In genomic region chr6:89399564-89399963, GRCm38 (mm10) we compare ENCODE assay signal across 27 mouse cellular contexts.
"Had no signal": no experiment of that assay in that cellular context is flagged by ENCODE, and none has a peak within 500 bp of the region (broad histone marks: within the 10 kb centered on the region; RNA-seq: fewer than 3 reads in every experiment).

No protein-coding gene starts in this region.

- H3K36me3 ChIP-seq: embryonic facial prominence, embryonic 10.5 days; embryonic facial prominence, embryonic 12.5 days; embryonic facial prominence, embryonic 13.5 days; embryonic facial prominence, embryonic 15.5 days; forebrain, embryonic 10.5 days; forebrain, embryonic 12.5 days; forebrain, embryonic 15.5 days had no signal

- H3K4me1 ChIP-seq: embryonic facial prominence, embryonic 10.5 days; embryonic facial prominence, embryonic 12.5 days; embryonic facial prominence, embryonic 13.5 days; embryonic facial prominence, embryonic 15.5 days had no signal

- H3K27ac ChIP-seq: embryonic facial prominence, embryonic 10.5 days; embryonic facial prominence, embryonic 12.5 days; embryonic facial prominence, embryonic 13.5 days; embryonic facial prominence, embryonic 15.5 days; forebrain, embryonic 10.5 days; forebrain, embryonic 12.5 days; forebrain, embryonic 13.5 days; forebrain, embryonic 15.5 days; gastrocnemius, adult 2 months; heart, adult 2 months had no signal

- ATAC-seq: forebrain, embryonic 13.5 days; forebrain, embryonic 14.5 days; forebrain, embryonic 15.5 days; forebrain, embryonic 16.5 days; forebrain, postnatal 0 days had no signal

- DNase-seq: cerebellum, adult 2 months; cerebellum, adult 8-10 months; cerebellum, adult 9-10 months; cerebellum, adult 9-11 months; cerebellum, postnatal 25 days; cerebellum, postnatal 36 days; embryo, embryonic 11 days; forebrain, postnatal 0 days; gastrocnemius, adult 2 months; gastrocnemius, postnatal 10 days; gastrocnemius, postnatal 14 days; gastrocnemius, postnatal 25 days; gastrocnemius, postnatal 36 days; heart, adult 11 months; heart, adult 18-20 months; heart, adult 2 months had no signal

- H3K27me3 ChIP-seq: embryonic facial prominence, embryonic 12.5 days; embryonic facial prominence, embryonic 13.5 days; embryonic facial prominence, embryonic 15.5 days; forebrain, embryonic 12.5 days; forebrain, embryonic 15.5 days had no signal

- H3K9ac ChIP-seq: embryonic facial prominence, embryonic 12.5 days; embryonic facial prominence, embryonic 13.5 days; embryonic facial prominence, embryonic 15.5 days; forebrain, embryonic 12.5 days; forebrain, embryonic 13.5 days; forebrain, embryonic 15.5 days; forebrain, postnatal 0 days had no signal

- H3K4me3 ChIP-seq: embryonic facial prominence, embryonic 10.5 days; embryonic facial prominence, embryonic 12.5 days; embryonic facial prominence, embryonic 13.5 days; embryonic facial prominence, embryonic 15.5 days; erythroblast, embryonic 14.5 days; forebrain, embryonic 10.5 days; forebrain, embryonic 12.5 days; forebrain, embryonic 13.5 days; forebrain, embryonic 15.5 days; gastrocnemius, adult 2 months; heart, adult 2 months had no signal

- H3K4me2 ChIP-seq: embryonic facial prominence, embryonic 12.5 days; embryonic facial prominence, embryonic 13.5 days; embryonic facial prominence, embryonic 15.5 days; forebrain, embryonic 12.5 days; forebrain, embryonic 13.5 days; forebrain, embryonic 15.5 days had no signal

- H3K9me3 ChIP-seq: embryonic facial prominence, embryonic 10.5 days; embryonic facial prominence, embryonic 12.5 days; embryonic facial prominence, embryonic 13.5 days; embryonic facial prominence, embryonic 15.5 days; forebrain, embryonic 10.5 days; forebrain, embryonic 12.5 days; forebrain, embryonic 13.5 days; forebrain, embryonic 15.5 days had no signal
